Mouse (Mus musculus) B cell, adult 2 months (primary cell): ENCODE measurements at regions not wholly inside any gene's neighbourhood (a gene's known extent, or its start where the extent isn't known, plus 50 kb on each side); places are given as distances from the start of the nearest gene placed in this dataset.

Experiments
- DNase-seq, 2 experiments: peaks; one replicate each; pipeline ENCODE4 v3.0.0; 2022

GRCm38 (mm10) chr3:54103098-54103497, 52.7 kb upstream of the Trpc4 start:
- DNase-seq: no peak

- DNase-seq: no peak
Observed at GRCm38 (mm10) chr3:54083634-54084033, 72.2 kb upstream of the Trpc4 start.

GRCm38 (mm10) chr3:54076461-54076860, 79.4 kb upstream of the Trpc4 start:
- no peak for DNase-seq

- no peak for DNase-seq
Observed at GRCm38 (mm10) chr3:54060653-54061052, 95.2 kb upstream of the Trpc4 start.

DNA sequence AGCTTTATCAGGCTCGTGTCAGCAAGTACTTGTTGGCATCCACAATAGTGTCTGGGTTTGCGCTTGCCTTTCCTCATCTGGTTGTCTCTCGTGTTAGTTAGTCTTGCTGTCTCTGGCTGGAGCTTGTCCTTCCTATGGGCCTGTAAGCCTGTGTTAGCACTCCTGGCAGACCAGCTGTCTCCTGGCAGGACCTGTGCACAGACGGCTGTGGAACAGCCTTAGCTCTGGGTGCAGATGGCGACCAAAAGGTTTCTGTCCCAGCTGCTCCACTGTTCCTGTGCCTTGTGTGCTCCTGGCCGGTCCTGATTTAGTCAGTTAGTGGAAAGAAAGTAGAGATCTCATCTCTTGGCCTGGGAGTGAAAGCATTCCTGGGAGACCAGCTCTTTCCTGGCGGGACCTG, 101.5 kb upstream of the Trpc4 start:
- DNase-seq: no peak

GRCm38 (mm10) chr3:54049370-54049769, 106.5 kb upstream of the Trpc4 start:
- no peak for DNase-seq

DNA sequence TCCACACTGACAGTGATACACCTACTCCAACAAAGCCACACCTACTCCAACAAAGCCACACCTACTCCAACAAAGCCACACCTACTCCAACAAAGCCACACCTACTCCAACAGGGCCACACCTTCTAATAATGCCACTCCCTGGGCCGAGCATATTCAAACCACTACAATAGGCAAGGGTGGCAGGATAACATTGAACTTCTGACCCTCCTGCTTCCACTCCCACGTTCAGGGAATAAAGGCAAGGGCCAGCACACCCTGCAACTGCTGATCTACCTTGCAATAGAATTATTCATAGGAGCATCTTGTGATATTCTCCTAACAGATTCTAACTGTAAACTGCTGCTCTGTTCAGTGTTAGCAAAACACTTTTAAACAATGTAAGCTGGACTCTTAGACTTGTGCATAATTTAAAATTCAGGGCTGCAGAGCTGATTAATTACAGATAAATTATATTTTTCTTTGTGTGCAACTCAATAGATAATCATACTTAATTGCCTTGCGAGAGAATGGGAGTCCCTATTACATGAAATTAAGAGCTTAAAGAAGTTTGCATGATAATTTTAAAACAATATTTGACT, 107.7 kb upstream of the Trpc4 start:
- no peak for DNase-seq

DNA sequence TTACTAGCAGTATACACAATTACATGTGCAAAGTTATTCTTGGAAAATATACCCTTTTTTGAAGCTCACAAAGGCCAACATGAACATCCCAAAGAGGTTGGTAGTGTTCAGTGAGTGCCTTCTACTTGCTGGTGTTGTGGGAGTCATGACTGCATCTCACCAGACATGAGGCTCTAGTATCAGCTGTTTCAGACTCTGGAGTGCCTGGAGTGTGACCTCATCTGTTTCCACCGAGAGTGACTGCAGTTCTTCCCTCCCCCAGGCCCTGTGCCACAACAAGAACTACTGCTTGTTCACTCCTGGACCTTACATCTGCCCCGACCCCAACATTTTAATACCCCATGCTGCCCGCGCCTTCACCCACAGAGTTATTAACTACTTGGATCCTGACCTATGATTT, 128.5 kb upstream of the Trpc4 start:
- no peak for DNase-seq

- DNase-seq: no peak
Observed at GRCm38 (mm10) chr3:54020196-54020595, 135.6 kb upstream of the Trpc4 start.

- DNase-seq: no peak
Observed at GRCm38 (mm10) chr3:54017943-54018649, 137.7 kb upstream of the Trpc4 start.

GRCm38 (mm10) chr3:54016877-54017276, 139.0 kb upstream of the Trpc4 start:
- no peak for DNase-seq

DNA sequence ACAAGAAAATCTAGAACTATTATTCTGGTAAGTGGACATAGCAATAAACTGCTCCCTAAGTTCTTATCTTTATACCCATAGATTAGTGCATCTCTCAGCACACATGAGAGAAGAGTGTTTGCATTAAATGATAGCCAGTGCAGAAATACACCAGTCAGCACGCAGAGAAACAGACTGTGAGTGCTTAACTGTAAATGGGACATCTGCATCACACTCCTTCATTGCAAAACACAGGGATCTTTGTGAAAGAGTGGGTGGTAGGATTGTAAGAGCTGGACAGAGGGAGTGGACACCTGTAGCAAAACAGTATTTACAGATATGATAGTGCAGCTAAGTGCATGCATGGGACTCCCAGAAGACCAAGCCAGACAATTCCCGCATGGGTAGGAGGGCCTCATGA, 144.8 kb upstream of the Trpc4 start:
- no peak for DNase-seq

DNA sequence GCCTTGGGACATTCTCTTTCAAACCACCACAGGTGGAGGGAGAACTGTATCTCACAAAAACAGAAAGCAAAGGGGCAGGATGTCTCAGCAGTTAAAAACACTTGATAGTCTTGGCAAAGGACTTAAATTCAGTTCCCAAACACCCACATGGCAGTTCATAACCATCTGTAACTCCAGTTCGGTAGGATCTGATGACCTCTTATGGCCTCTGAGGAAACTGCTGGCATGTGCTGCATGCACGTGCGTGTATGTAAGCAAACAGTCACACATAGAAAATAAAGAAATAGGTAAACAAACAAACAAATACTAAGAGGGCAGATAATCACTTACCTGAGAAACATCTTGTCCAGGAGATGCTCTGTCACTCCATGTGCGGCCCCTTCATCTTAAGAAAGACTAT, 129.4 kb upstream of the Ufm1 start:
- DNase-seq: peak in 1 of 2 experiments; percentile 19

- DNase-seq: peak in 1 of 2 experiments; percentile 24
Observed at GRCm38 (mm10) chr3:53988796-53989195, 125.2 kb upstream of the Ufm1 start.

DNA sequence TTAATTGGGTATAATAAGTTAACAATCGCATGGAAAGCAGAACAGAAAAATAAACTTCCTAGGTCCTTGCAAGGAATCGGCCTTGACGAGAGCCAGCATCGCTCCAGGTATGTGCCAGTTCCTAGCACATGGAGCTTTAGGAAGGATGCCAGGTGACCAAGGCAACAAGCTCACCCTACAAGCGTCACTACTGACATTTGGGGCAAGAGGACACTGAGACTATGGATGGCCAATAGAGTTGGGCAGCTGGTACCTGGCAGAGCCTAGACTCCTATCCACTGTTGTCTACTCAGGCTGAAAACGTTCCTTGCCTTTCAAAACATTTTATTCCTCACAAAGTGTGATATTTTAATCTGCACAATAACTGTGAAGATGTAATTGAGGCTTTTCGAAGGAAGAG, 124.6 kb upstream of the Ufm1 start:
- DNase-seq: no peak

DNA sequence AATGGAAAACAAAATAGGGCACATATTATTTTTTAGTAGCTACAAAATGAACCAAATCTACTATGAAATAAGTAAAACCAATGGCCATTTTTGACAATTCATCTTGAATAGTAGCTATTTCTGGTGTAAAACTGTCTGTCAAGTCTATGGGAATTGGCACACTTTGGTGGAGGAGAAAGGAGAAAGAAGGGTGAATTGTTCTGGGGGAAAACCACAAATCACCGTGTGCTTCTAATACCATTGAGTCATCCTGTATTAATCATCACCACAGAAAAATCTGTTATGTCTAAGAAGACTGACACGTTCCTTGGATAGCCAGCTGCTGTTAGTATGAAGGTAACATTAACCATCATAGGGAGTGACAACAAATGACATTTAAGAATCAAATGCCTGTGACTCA, 123.7 kb upstream of the Ufm1 start:
- DNase-seq: no peak

DNA sequence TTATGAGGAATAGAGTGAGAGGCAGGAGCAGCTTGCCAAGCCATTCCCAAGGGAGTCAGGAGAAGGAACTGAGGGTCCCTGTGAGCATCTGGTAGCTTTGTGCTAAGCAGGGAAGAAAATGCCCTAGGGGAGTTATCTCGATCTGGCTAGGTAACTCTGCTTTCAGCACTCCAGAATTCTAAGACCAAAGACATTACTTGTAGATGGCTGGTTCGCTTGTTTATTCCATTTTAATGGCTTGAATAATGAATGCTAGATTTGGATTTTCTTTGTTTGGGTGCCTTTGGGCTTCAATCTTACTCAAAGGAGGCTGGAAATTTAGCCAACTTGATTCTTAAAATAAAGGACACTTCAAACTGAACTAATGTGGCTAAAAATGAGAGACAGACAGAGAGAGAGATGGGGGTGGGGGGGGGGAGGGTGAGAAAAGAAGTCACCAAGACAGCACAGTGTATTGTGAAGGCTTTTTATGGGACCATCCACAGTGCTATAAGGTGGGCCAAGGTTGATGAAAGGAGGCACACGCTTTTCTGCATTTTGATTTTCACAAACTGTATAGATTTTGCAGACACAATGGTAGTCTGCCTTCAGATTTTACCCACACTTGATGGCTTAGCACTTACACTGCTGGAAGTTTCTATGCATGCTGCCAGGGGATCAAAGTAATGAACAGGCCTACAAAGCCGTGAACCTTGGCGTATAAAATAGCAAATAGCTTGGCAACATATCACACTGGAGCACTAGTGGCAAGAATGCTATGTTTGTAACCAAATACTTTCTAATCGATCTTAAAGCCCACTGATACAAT, 121.3 kb upstream of the Ufm1 start:
- DNase-seq: no peak

GRCm38 (mm10) chr3:53982311-53982710, 118.7 kb upstream of the Ufm1 start:
- no peak for DNase-seq

DNA sequence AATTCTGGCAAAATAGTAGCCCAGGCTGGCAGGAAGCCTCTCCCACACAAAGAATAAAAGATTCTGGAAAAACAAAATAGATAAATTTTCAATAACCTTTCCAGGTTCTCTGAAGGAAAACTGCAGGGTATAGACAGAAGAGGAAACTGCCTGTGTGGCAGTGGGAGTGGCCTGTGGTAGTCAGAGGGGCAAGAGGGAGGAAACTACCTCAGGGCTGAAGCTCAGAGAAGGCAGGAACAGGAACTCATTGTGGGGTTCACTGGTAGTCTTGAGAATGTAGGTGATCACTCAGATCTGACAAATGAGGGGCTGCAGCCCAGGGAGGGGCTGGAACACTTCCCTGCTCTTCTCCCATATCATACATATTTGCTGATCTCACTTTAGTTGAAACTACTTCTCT, 118.0 kb upstream of the Ufm1 start:
- DNase-seq: peak; percentile 24 to 26

- peak; percentile 47 to 50 for DNase-seq
Observed at GRCm38 (mm10) chr3:53977379-53978080, 113.9 kb upstream of the Ufm1 start.

DNA sequence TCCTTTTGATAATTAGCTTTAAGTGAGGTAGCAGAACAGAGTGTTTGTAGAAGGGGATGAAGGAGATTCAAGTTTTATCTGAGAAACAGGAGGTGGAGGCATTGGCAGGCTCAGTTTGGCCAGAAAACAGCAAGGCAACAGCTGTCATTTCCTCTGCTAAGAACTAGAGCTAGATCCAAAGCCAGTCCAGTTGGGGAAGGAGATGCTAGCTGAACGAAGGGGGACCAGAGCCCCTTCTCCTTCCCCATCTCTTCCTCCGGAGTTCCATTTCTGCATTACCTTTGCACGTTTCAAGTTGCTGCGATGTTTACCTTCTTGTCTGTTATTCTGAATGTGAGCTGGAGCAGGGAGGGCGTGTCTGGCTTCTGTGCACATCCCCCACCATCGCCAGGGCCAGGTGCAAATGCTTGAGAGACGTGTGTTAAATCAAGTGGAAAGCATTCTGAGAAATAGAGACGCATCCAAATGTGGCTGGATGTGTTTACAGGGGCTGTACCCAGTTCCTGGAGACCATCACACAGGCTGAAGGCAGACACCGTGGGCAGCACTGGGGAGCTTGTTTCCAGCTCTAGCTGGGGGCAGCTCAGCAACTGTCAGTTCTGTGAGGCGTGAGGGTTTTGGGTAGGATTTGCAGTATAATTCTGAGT, 111.4 kb upstream of the Ufm1 start:
- peak; percentile 59 to 62 for DNase-seq

DNA sequence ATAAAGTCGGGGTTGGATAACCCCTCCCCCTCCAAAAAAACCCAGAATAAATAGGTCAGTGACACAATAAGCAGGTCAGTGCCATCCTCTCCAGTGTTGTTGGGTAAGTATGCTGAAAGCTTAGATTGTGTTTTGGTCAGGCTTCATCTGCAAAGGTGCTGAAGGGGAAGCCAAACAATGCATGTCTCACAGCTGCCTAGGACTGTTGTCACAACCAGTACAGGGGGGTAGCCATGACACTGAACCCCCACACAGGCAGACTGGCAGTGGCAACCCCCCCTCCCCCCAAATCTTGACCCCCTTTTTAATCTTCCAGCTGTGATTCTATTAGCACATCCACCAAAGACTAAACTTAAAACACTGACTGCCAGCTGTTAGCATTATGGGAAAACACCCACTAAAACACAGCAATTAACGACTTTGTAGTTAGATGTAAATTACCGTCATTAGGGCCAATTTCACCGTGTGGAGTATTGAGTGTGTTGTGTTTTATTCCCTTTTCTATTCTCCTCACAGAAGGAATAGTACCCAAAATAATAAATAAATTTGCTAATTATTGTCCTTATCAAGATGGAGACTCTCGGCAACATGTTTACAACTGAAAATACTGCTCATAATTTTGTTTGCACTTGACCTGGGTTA, 105.5 kb upstream of the Ufm1 start:
- DNase-seq: no peak
